Mouse (Mus musculus) adrenal gland (tissue): ENCODE measurements at regions not wholly inside any gene's neighbourhood (a gene's known extent, or its start where the extent isn't known, plus 50 kb on each side); places are given as distances from the start of the nearest gene placed in this dataset.

ENCODE experiments used
- intact Hi-C: fragments of 180-260 bp; cut with DNase I; formaldehyde crosslinking; loops from one replicate; pipeline ENCODE4 v1.15.1; 2025

GRCm38 (mm10) chr3:19385675-19386074 is 242.8 kb downstream of the 1700064H15Rik start:
- intact Hi-C loops, result no loop called here

- intact Hi-C loops, result no loop called here
Observed at GRCm38 (mm10) chr3:19368998-19369397, 259.5 kb downstream of the 1700064H15Rik start.

- intact Hi-C loops, result no loop called here
Observed at GRCm38 (mm10) chr3:19367761-19368160, 260.7 kb downstream of the 1700064H15Rik start.
